Mouse (Mus musculus): ENCODE results near the gene Slc9a5.

DNA sequence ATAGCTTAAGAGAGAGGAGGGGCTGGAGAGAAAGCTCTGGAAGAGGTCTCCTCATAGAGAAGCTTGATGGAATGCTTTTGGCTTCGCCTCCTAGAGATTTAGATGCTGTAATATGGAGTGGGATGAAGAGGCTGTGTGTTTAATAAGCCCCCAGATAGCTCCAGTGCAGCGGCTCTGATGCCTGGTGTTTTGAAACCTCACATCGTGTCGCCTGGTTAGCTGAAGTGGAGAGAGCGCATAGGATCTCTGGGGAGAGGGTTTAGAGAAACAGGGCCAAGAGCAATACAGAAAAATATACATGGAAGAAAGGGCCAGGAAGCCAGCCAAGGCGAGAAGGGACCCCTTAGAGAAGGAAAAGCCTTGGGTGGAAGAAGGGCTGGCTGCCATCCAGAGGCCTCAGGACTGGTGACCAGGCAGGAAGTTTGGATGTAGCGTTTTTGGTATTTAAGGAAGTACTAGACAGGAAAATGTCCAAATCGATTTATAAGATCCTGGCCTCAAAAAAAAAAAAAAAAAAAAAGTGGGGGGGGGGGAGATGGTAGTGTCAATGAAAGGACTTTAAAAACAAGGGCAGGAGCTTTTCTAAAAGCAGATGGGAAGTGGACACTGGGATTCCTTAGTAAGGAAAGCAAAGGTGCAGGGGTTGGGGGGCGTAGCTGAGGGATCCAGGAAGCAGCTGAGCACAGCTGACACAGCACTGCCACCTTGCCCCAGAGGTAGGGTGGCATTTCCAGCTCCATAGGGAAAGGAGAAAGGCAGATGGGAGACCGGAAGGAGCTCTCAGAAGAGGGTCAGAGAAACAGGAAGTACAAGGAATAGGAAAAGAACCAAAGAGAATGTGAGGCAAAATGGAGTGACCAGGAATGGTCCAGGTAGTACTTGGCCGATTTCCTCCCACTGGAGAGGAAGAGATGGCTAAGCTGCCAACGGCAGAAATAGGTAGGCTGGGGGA is 13.4 kb downstream of the Slc9a5 start:
- TF ChIP-seq CTCF (IDR thresholded peaks at IDR 0.05), result no peak
- TF ChIP-seq POLR2A (IDR thresholded peaks at IDR 0.05; ENCODE audit: insufficient read depth, low read depth, low read length), result no peak
- no peak for TF ChIP-seq EP300 (IDR thresholded peaks at IDR 0.05; ENCODE audit: insufficient read depth, low read depth, low read length)

Data from heart, adult 2 months (tissue).